Mouse (Mus musculus): ENCODE data around the gene Pgbd5. TPM values are rescaled to one million over a fixed set of nuclear protein-coding genes. Genes with fewer than 3 reads are reported as not detected.
A peak's percentile ranks its signal among the peaks of the same experiment; 100 is the strongest.

The Pgbd5 gene
- polyA plus RNA-seq, 1 experiment from 2014 or later, result 11.6 TPM

- 65% methylated on average over 8 of the region's 8 CpGs for WGBS
- H3K36me3 ChIP-seq, result no peaks in the 10 kb centered on the region
- no peak overlapping the region for H3K4me3 ChIP-seq
- H3K27me3 ChIP-seq, result no peaks in the 10 kb centered on the region
- H3K9ac ChIP-seq, result no peak overlapping the region
- H3K4me1 ChIP-seq (replicated peaks), result peaks cover 42% of the 10 kb centered on the region
- H3K4me2 ChIP-seq, result no peak overlapping the region
- H3K9me3 ChIP-seq, result no peaks in the 10 kb centered on the region
- no peak for ATAC-seq (ENCODE audit: low read depth)
- no peak overlapping the region for H3K27ac ChIP-seq (replicated peaks)
Measured at GRCm38 (mm10) chr8:124421413-124421812, 18.0 kb downstream of the Pgbd5 start.

DNA sequence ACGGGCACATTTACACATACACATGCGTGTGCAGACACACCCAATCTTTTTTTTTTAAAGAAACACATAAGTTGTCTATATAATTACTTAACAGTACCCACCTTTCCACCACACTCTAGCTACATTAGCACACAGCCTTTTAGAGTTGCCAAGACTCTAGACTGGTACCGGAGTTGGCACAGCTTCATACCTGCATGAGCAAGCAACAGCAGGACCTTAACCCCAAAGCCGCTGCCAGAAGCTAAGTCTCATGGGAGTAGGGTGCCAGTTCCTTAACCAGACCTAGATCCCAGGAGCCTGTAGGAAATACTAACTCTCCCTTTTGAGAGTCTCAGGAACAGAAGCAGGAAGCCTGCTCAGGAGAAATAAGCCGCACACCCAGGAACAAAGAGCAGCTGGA lies 20.5 kb downstream of the Pgbd5 start:
- WGBS, result 91% methylated on average over 5 of the region's 5 CpGs

DNA sequence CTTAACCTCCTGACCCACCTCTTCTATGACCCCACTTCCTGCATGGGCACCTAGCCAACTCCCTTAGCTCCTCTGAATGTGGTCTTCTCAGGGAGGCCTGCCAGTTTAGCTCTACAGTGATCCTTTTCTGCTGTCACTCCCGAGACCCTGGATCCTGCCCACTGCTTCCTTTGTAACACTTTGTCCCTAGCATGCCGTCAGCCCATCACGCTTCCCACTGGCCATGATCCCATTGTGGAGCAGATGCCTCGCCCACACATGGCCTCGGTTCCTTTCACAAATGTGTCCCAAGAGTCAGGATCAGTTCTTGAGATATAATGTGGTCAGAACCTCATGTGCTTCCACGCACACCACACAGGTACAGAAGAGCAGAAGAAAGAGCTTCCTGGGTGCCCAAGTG lies 21.3 kb downstream of the Pgbd5 start:
- no peak overlapping the region for H3K9ac ChIP-seq

More for the DNA sequence above, 20.5 kb downstream of the Pgbd5 start:
- no peak for ATAC-seq (ENCODE audit: low read depth)
- H3K4me1 ChIP-seq (replicated peaks), result peaks cover 28% of the 10 kb centered on the region
- H3K9me3 ChIP-seq, result no peaks in the 10 kb centered on the region
- H3K27ac ChIP-seq (replicated peaks), result no peak overlapping the region
- no peak overlapping the region for H3K9ac ChIP-seq
- H3K36me3 ChIP-seq, result no peaks in the 10 kb centered on the region
- no peaks in the 10 kb centered on the region for H3K27me3 ChIP-seq
- H3K4me3 ChIP-seq, result no peak overlapping the region
- H3K4me2 ChIP-seq, result no peak overlapping the region

GRCm38 (mm10) chr8:124416646-124417045 lies 22.8 kb downstream of the Pgbd5 start:
- no peaks in the 10 kb centered on the region for H3K36me3 ChIP-seq
- ATAC-seq (ENCODE audit: low read depth), result no peak
- 58% methylated on average over 7 of the region's 7 CpGs for WGBS

More for the DNA sequence above, 21.3 kb downstream of the Pgbd5 start:
- no peak overlapping the region for H3K4me2 ChIP-seq
- H3K4me3 ChIP-seq, result no peak overlapping the region
- H3K27me3 ChIP-seq, result no peaks in the 10 kb centered on the region
- no peaks in the 10 kb centered on the region for H3K9me3 ChIP-seq
- 89% methylated on average over 6 of the region's 6 CpGs for WGBS
- ATAC-seq (ENCODE audit: low read depth), result no peak
- H3K4me1 ChIP-seq (replicated peaks), result peaks cover 28% of the 10 kb centered on the region
- no peaks in the 10 kb centered on the region for H3K36me3 ChIP-seq
- no peak overlapping the region for H3K27ac ChIP-seq (replicated peaks)

DNA sequence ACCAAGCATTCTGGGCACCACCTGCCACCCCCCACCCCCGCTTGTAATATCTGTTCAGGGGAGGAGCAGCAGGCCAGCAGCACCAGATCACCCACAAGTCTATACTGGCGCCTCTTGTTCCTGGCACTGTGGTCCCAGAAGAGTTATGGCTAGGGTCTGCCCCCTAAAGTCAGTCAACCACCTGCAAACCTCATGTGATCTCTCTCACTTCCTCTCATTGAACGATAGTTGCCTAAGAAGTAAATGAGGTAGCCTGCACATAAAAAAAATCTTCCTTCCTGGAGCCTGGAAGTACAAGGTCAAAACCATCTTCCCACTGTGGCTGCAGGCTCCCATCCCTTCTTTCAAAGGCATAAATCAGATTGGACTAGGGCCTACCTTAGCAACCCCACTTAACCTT lies 23.7 kb downstream of the Pgbd5 start:
- Histone ChIP-seq H3K4me1 (replicated peaks) (peaks cover 19% of the 10 kb centered on the region), H3K9me3 (no peaks in the 10 kb centered on the region), H3K27ac (replicated peaks) (no peak overlapping the region), H3K9ac (no peak overlapping the region), H3K4me2 (no peak overlapping the region), H3K4me3 (no peak overlapping the region), H3K27me3 (no peaks in the 10 kb centered on the region), H3K36me3 (no peaks in the 10 kb centered on the region)
- ATAC-seq (ENCODE audit: low read depth), result no peak
- 80% methylated on average over 3 of the region's 3 CpGs for WGBS

More at GRCm38 (mm10) chr8:124416646-124417045, 22.8 kb downstream of the Pgbd5 start:
- no peak overlapping the region for H3K9ac ChIP-seq
- H3K4me1 ChIP-seq (replicated peaks), result peaks cover 25% of the 10 kb centered on the region
- H3K27me3 ChIP-seq, result no peaks in the 10 kb centered on the region
- no peak overlapping the region for H3K27ac ChIP-seq (replicated peaks)
- no peak overlapping the region for H3K4me2 ChIP-seq
- H3K4me3 ChIP-seq, result no peak overlapping the region
- H3K9me3 ChIP-seq, result no peaks in the 10 kb centered on the region

DNA sequence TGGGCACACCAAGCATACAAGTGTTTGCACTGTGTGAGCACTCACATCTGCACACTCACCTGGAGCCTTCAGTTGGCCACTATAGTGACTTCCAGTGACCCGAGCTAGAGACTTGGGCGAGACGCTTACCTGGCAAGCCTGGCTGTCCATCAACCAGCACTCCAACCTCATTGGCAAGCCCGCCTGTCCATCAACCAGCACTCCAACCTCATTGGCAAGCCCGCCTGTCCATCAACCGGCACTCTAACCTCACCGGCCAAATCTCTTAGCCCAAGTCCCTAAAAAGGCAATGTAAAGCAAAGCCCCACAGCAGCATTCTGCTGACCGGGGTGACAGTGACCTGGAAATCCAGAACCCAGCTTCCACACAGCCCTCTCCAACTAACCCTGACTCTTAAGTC lies 24.5 kb downstream of the Pgbd5 start:
- 91% methylated on average over 8 of the region's 8 CpGs for WGBS
- Histone ChIP-seq H3K9ac (no peak overlapping the region), H3K36me3 (no peaks in the 10 kb centered on the region), H3K4me3 (no peak overlapping the region), H3K4me1 (replicated peaks) (peaks cover 19% of the 10 kb centered on the region), H3K9me3 (no peaks in the 10 kb centered on the region), H3K4me2 (no peak overlapping the region), H3K27me3 (no peaks in the 10 kb centered on the region), H3K27ac (replicated peaks) (no peak overlapping the region)
- ATAC-seq (ENCODE audit: low read depth), result no peak

DNA sequence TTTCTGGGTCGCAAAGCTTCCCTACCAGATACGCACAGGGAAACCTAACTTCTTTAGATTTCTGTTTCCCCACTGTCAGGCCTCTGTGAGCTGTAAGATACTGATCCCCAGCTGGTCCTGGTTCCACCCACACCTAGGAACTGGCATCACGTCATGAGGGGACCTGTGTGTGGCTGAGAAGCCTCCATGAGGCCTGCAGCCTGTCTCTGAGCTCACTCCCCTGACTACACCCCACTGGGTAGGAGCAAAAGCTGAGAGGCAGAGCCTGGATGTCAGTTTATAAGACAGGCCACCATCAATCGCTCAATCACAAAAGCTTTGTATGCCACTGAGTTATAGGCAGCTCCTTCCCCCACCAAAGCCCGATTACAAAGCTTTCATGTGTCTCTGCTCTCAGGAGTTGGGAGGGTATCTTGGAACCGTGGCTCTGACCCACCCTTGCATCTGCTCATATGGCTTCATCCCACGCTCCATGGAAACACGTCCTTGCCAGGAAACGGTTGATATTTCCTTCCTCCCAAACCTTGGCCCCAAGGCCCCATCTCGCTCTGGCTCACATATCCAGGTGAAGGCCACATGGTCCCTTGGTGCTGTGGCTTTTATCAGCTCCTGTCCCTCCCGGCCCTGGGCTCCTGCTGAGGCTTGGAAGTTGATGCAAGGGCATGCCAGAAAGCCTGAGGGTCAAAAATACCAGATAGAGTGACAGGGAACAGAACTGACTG lies 26.1 kb downstream of the Pgbd5 start:
- 82% methylated on average over 11 of the region's 11 CpGs for WGBS
- no peak overlapping the region for H3K9ac ChIP-seq

GRCm38 (mm10) chr8:124412496-124413243 lies 26.8 kb downstream of the Pgbd5 start:
- no peak overlapping the region for H3K9ac ChIP-seq
- H3K4me2 ChIP-seq, result no peak overlapping the region
- 84% methylated on average over 19 of the region's 19 CpGs for WGBS
- H3K9me3 ChIP-seq, result no peaks in the 10 kb centered on the region
- no peak overlapping the region for H3K4me3 ChIP-seq
- H3K27me3 ChIP-seq, result no peaks in the 10 kb centered on the region
- no peak for ATAC-seq (ENCODE audit: low read depth)
- no peaks in the 10 kb centered on the region for H3K36me3 ChIP-seq
- no peak overlapping the region for H3K27ac ChIP-seq (replicated peaks)
- H3K4me1 ChIP-seq (replicated peaks), result peaks cover 9% of the 10 kb centered on the region

More for the DNA sequence above, 26.1 kb downstream of the Pgbd5 start:
- Histone ChIP-seq H3K4me1 (replicated peaks) (peaks cover 9% of the 10 kb centered on the region), H3K27ac (replicated peaks) (no peak overlapping the region), H3K4me2 (no peak overlapping the region), H3K27me3 (no peaks in the 10 kb centered on the region), H3K36me3 (no peaks in the 10 kb centered on the region), H3K9me3 (no peaks in the 10 kb centered on the region), H3K4me3 (no peak overlapping the region)
- no peak for ATAC-seq (ENCODE audit: low read depth)

DNA sequence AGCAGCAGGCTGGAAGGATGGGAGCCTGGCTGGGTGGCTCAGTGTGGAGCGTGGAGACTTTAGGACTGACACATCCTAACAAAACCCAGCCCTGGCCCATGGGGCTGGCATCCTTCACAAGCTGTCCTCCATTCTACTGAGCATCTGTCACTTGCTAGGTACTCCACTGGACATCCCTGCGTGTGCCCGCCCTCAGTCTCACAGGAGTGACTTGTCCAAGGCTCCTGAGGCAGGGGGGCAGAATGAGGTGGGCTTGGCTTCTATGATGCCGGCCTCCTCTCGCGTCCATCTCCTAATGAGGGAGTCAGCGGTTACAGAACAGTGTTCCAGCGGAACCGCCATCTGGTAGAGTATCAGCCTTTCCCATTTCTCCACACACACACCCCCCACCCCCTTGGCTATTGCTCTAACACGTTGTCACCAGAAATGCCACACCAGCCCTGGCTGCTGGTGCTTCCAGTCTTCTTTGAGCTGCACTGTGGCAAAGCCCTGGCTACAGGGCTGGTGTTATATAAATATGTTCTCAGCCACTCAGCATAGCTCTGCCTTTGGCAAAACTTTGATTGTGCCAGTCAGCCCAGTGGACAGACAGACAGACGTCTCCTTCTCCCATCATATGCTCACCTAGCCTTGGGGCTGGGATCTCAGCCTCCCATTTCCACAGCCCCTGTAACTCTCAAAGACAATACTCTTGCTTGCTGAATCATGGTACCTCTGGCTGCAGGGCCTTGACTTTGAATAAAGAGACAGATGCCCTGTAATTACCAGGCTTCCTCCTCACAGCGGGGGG lies 34.8 kb downstream of the Pgbd5 start:
- H3K9me3 ChIP-seq, result no peaks in the 10 kb centered on the region
- peak overlapping the region; percentile 65; the same call in 1 of the 2 replicates for H3K27ac ChIP-seq (replicated peaks)
- peaks cover 16% of the 10 kb centered on the region for H3K4me1 ChIP-seq (replicated peaks)
- no peak overlapping the region for H3K4me3 ChIP-seq
- no peaks in the 10 kb centered on the region for H3K36me3 ChIP-seq
- no peaks in the 10 kb centered on the region for H3K27me3 ChIP-seq
- no peak overlapping the region for H3K9ac ChIP-seq
- 42% methylated on average over 11 of the region's 12 CpGs for WGBS
- ATAC-seq (ENCODE audit: low read depth), result peak; percentile 48; the same call in 1 of the 2 replicates
- H3K4me2 ChIP-seq, result no peak overlapping the region

GRCm38 (mm10) chr8:124403876-124404275 lies 35.6 kb downstream of the Pgbd5 start:
- Histone ChIP-seq H3K9me3 (no peaks in the 10 kb centered on the region), H3K27me3 (no peaks in the 10 kb centered on the region), H3K4me2 (no peak overlapping the region), H3K27ac (replicated peaks) (no peak overlapping the region), H3K36me3 (no peaks in the 10 kb centered on the region), H3K9ac (no peak overlapping the region), H3K4me3 (no peak overlapping the region), H3K4me1 (replicated peaks) (peaks cover 16% of the 10 kb centered on the region)
- 46% methylated on average over 3 of the region's 3 CpGs for WGBS
- ATAC-seq (ENCODE audit: low read depth), result no peak

DNA sequence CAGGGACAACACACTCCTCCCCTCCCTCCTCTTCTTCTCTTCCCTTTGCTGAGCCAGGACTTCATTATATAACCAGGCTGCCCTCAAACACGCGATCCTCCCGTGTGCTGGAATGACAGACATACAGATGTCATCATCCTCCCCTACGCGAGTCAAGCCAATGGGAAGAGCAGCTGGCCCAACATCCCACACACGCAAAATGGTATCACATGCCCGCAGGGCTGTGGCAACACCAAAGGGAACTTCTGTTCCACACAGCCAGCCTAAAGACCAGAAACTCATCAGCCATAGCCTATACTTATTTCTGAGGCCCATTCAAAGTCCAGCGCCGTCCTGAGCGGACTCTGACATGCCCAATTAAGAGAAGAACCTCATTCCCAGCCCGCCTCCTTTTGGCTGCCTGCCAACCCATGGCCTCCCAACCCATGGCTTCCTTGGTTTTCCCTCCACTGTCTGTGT lies 40.0 kb downstream of the Pgbd5 start:
- Histone ChIP-seq H3K36me3 (no peaks in the 10 kb centered on the region), H3K4me2 (no peak overlapping the region), H3K27ac (replicated peaks) (no peak overlapping the region), H3K9me3 (no peaks in the 10 kb centered on the region), H3K4me3 (no peak overlapping the region), H3K4me1 (replicated peaks) (peaks cover 21% of the 10 kb centered on the region), H3K9ac (no peak overlapping the region), H3K27me3 (no peaks in the 10 kb centered on the region)
- no peak for ATAC-seq (ENCODE audit: low read depth)
- WGBS, result 76% methylated on average over 11 of the region's 11 CpGs
